Mouse (Mus musculus): ENCODE measurements around the gene Adcy9. TPM values are rescaled to one million over a fixed set of nuclear protein-coding genes. Genes with fewer than 3 reads are reported as not detected.

Gene Adcy9
- total and polyA plus RNA-seq, 2 experiments from 2014 or later: 4.1 to 31.6 TPM

- Histone ChIP-seq H3K9ac (replicated peaks; ENCODE audit: low read length, poor library complexity, severe bottlenecking) (no peak overlapping the region), H3K9me3 (ENCODE audit: low read length) (no peaks in the 10 kb centered on the region), H3K27me3 (ENCODE audit: insufficient read depth, low read length) (no peaks in the 10 kb centered on the region), H3K36me3 (ENCODE audit: insufficient read depth, low read length) (peaks cover 6% of the 10 kb centered on the region), H3K4me2 (ENCODE audit: low read depth, low read length, poor library complexity, severe bottlenecking) (no peak overlapping the region), H3K4me3 (ENCODE audit: low read depth, low read length) (no peak overlapping the region), H3K4me1 (ENCODE audit: insufficient read depth, low read length) (no peaks in the 10 kb centered on the region), H3K27ac (ENCODE audit: low read depth, low read length) (no peak overlapping the region)
- 54% methylated on average over 2 of the region's 2 CpGs for WGBS
- DNase-seq (ENCODE audit: low spot score) (no peak), ATAC-seq (ENCODE audit: low FRiP score) (no peak)
- no peak for TF ChIP-seq CTCF (IDR thresholded peaks at IDR 0.05)
Measured at GRCm38 (mm10) chr16:4311608-4312007, 108.7 kb downstream of the Adcy9 start.

DNA sequence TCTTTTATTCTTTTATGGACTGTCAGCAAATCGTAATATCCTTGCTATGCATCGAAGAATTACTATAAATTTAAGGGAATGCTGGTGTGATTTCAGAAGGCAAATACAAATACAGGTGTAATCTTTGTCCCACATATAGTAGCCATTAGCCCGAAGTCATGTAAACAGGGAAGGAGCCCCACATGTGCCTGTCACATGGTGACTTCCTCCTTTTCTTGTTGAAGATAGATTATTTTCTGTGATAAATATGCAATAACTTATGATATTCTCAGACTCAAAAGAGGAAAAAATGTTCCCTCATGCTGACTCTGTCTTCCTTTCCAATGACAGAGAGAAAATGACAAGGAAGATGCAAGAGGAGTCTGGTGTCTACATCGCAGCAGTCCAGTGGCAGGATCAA is 112.5 kb downstream of the Adcy9 start:
- no peaks in the 10 kb centered on the region for H3K4me1 ChIP-seq (ENCODE audit: insufficient read depth, low read length)
- DNase-seq (ENCODE audit: low spot score) (no peak), ATAC-seq (ENCODE audit: low FRiP score) (no peak)
- no peak overlapping the region for H3K4me2 ChIP-seq (ENCODE audit: low read depth, low read length, poor library complexity, severe bottlenecking)
- H3K27me3 ChIP-seq (ENCODE audit: insufficient read depth, low read length): no peaks in the 10 kb centered on the region
- no peaks in the 10 kb centered on the region for H3K9me3 ChIP-seq (ENCODE audit: low read length)
- H3K36me3 ChIP-seq (ENCODE audit: insufficient read depth, low read length): peaks cover 21% of the 10 kb centered on the region
- no peak overlapping the region for H3K4me3 ChIP-seq (ENCODE audit: low read depth, low read length)
- TF ChIP-seq CTCF (IDR thresholded peaks at IDR 0.05): no peak
- no peak overlapping the region for H3K27ac ChIP-seq (ENCODE audit: low read depth, low read length)
- H3K9ac ChIP-seq (replicated peaks; ENCODE audit: low read length, poor library complexity, severe bottlenecking): no peak overlapping the region
- WGBS: 90% methylated on average over 4 of the region's 4 CpGs

DNA sequence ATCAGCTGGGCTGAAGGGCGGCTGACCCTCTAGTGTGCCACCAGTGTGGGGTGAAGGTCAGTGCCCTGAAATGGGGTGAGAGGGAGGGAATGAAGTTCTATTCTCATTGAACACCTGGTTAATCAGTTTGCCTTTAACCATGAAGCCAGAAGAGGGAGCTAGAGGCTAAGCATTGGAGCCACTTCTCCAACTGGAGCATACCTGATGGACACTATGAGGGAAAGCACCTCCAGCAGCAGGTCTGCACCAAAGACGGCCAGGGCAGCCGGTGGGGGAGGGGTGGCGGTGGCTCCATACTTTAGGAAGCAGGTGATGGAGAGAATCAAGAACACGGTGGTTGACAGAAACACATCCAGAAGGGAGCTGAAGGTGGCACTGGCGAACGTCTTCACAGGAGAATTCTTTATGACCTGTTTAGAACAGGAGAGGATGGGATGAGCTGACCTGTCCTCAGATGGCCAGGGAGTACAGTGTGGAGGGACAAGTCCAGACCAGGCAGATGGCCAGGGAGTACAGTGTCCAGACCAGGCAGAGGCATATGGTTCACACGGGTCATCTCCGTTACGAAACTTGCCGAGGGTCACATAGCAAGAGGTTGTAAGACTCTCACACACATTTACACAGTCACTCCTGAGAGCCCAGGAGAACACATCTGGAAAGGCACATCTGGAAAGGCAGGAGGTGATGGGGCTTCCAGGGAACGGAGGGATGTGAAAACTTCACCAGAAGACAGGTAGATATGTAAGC is 115.9 kb downstream of the Adcy9 start:
- ATAC-seq (ENCODE audit: low FRiP score) (peak; percentile 41; the same call in 1 of the 2 replicates), DNase-seq (ENCODE audit: low spot score) (peak; percentile 67)
- Histone ChIP-seq H3K9ac (replicated peaks; ENCODE audit: low read length, poor library complexity, severe bottlenecking) (no peak overlapping the region), H3K27ac (ENCODE audit: low read depth, low read length) (no peak overlapping the region), H3K4me2 (ENCODE audit: low read depth, low read length, poor library complexity, severe bottlenecking) (no peak overlapping the region), H3K36me3 (ENCODE audit: insufficient read depth, low read length) (peaks cover 31% of the 10 kb centered on the region), H3K27me3 (ENCODE audit: insufficient read depth, low read length) (no peaks in the 10 kb centered on the region), H3K4me1 (ENCODE audit: insufficient read depth, low read length) (no peaks in the 10 kb centered on the region), H3K4me3 (ENCODE audit: low read depth, low read length) (no peak overlapping the region), H3K9me3 (ENCODE audit: low read length) (no peaks in the 10 kb centered on the region)
- TF ChIP-seq CTCF (IDR thresholded peaks at IDR 0.05): peak; percentile 84
- 73% methylated on average over 12 of the region's 12 CpGs for WGBS

GRCm38 (mm10) chr16:4303554-4303953 is 116.7 kb downstream of the Adcy9 start:
- Histone ChIP-seq H3K36me3 (ENCODE audit: insufficient read depth, low read length) (peaks cover 32% of the 10 kb centered on the region), H3K27ac (ENCODE audit: low read depth, low read length) (no peak overlapping the region), H3K4me2 (ENCODE audit: low read depth, low read length, poor library complexity, severe bottlenecking) (no peak overlapping the region), H3K9me3 (ENCODE audit: low read length) (no peaks in the 10 kb centered on the region), H3K9ac (replicated peaks; ENCODE audit: low read length, poor library complexity, severe bottlenecking) (no peak overlapping the region), H3K27me3 (ENCODE audit: insufficient read depth, low read length) (no peaks in the 10 kb centered on the region), H3K4me1 (ENCODE audit: insufficient read depth, low read length) (no peaks in the 10 kb centered on the region), H3K4me3 (ENCODE audit: low read depth, low read length) (no peak overlapping the region)
- WGBS: 83% methylated on average over 5 of the region's 5 CpGs
- ATAC-seq (ENCODE audit: low FRiP score): no peak
- TF ChIP-seq CTCF (IDR thresholded peaks at IDR 0.05): no peak
- no peak for DNase-seq (ENCODE audit: low spot score)

DNA sequence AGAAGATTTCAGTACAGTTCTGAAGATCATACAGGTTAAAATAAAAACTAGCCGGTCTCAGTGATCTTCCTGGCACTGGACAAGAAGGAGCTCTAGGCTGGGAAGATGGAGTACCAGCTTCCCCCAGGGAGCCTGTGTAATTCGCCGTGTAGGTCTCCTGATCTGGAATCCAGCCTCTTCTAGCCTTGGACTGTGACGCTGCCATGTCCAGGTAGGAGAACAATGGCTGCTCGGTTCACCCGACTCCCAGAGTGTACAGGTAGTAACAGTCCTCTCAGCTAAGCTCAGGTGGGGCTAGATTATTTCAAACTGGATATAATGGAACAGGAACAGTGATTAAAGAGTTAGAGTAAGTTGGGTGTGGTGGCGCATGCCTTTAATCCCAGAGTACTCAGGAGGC is 120.0 kb downstream of the Adcy9 start:
- H3K4me3 ChIP-seq (ENCODE audit: low read depth, low read length): no peak overlapping the region
- H3K9me3 ChIP-seq (ENCODE audit: low read length): no peaks in the 10 kb centered on the region
- H3K36me3 ChIP-seq (ENCODE audit: insufficient read depth, low read length): peaks cover 44% of the 10 kb centered on the region
- no peak overlapping the region for H3K27ac ChIP-seq (ENCODE audit: low read depth, low read length)
- no peak for TF ChIP-seq CTCF (IDR thresholded peaks at IDR 0.05)
- H3K4me1 ChIP-seq (ENCODE audit: insufficient read depth, low read length): no peaks in the 10 kb centered on the region
- no peaks in the 10 kb centered on the region for H3K27me3 ChIP-seq (ENCODE audit: insufficient read depth, low read length)
- ATAC-seq (ENCODE audit: low FRiP score) (no peak), DNase-seq (ENCODE audit: low spot score) (no peak)
- 90% methylated on average over 7 of the region's 7 CpGs for WGBS
- no peak overlapping the region for H3K4me2 ChIP-seq (ENCODE audit: low read depth, low read length, poor library complexity, severe bottlenecking)
- no peak overlapping the region for H3K9ac ChIP-seq (replicated peaks; ENCODE audit: low read length, poor library complexity, severe bottlenecking)

DNA sequence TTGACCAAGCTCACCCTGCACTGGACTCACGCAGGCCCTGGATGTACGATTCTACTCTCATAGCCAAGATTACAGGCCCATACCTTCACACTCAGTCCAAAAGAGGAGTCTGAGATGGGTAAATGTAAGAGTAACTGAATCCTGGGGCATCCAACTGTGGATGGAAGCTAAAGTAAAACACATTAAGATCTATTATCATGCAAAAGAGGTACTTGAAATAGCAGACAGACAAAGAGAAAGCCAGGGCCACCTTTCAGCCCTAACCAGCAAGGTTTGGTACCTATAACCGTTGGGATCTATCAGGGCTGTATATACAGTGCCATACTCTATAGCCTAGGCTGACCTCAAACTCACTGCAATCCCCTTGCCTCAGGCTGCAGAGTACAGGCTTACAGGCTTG is 127.0 kb downstream of the Adcy9 start:
- no peak overlapping the region for H3K9ac ChIP-seq (replicated peaks; ENCODE audit: low read length, poor library complexity, severe bottlenecking)
- TF ChIP-seq CTCF (IDR thresholded peaks at IDR 0.05): no peak
- no peaks in the 10 kb centered on the region for H3K9me3 ChIP-seq (ENCODE audit: low read length)
- H3K27me3 ChIP-seq (ENCODE audit: insufficient read depth, low read length): no peaks in the 10 kb centered on the region
- no peak for DNase-seq (ENCODE audit: low spot score)
- no peaks in the 10 kb centered on the region for H3K4me1 ChIP-seq (ENCODE audit: insufficient read depth, low read length)
- peaks cover 29% of the 10 kb centered on the region for H3K36me3 ChIP-seq (ENCODE audit: insufficient read depth, low read length)
- WGBS: 83% methylated on average over 3 of the region's 3 CpGs
- no peak overlapping the region for H3K4me2 ChIP-seq (ENCODE audit: low read depth, low read length, poor library complexity, severe bottlenecking)
- H3K27ac ChIP-seq (ENCODE audit: low read depth, low read length): no peak overlapping the region
- no peak overlapping the region for H3K4me3 ChIP-seq (ENCODE audit: low read depth, low read length)
- ATAC-seq (ENCODE audit: low FRiP score): no peak

All from midbrain, postnatal 0 days (tissue).